Mouse (Mus musculus) heart, embryonic 14.5 days (tissue): ENCODE data around the gene Kxd1. TPM values are rescaled to one million over a fixed set of nuclear protein-coding genes. Genes with fewer than 3 reads are reported as not detected.
A peak's percentile ranks its signal among the peaks of the same experiment; 100 is the strongest.

Experiments used
- ATAC-seq: fragments of 200-750 bp; cut with Nextera tagmentation; 2 replicates; pipeline ENCODE4 v1.8.0; 2017; ENCODE audit warnings: low read depth, moderate TSS enrichment; ENCODE audit not compliant: insufficient number of reproducible peaks, insufficient read depth, low FRiP score
- H3K27ac ChIP-seq, 2 experiments: fragments of 200-500 bp in 1 of 2; fragments of 300-500 bp in 1 of 2; sonication (generic) in 1 of 2; replicated peaks in 1 of 2; 2 replicates each; pipeline ENCODE4 v1.5.1; 2012 to 2014; ENCODE audit warnings: low read depth in 2 of 2, low read length in 2 of 2, control low read depth in 1 of 2, mild to moderate bottlenecking in 1 of 2, mixed read lengths in 1 of 2; ENCODE audit not compliant: control insufficient read depth in 1 of 2, insufficient read depth in 1 of 2
- H3K27me3 ChIP-seq: fragments of 300-500 bp; sonication (generic); 2 replicates; pipeline ENCODE4 v1.6.1; 2014; ENCODE audit warnings: mild to moderate bottlenecking, low read length, control low read depth; ENCODE audit not compliant: control insufficient read depth, insufficient read depth
- H3K36me3 ChIP-seq: fragments of 300-500 bp; sonication (generic); 2 replicates; pipeline ENCODE4 v1.6.1; 2014; ENCODE audit warnings: mild to moderate bottlenecking, control low read depth, low read length, mixed read lengths; ENCODE audit not compliant: control insufficient read depth, insufficient read depth
- H3K4me1 ChIP-seq, 2 experiments: fragments of 200-500 bp in 1 of 2; fragments of 300-500 bp in 1 of 2; sonication (generic) in 1 of 2; 2 replicates each; pipeline ENCODE4 v1.6.1; 2012 to 2014; ENCODE audit warnings: low read length in 2 of 2, control low read depth in 1 of 2, mixed read lengths in 1 of 2; ENCODE audit not compliant: control insufficient read depth in 2 of 2, insufficient read depth in 2 of 2
- H3K4me2 ChIP-seq: fragments of 300-500 bp; sonication (generic); 2 replicates; pipeline ENCODE4 v1.6.1; 2014; ENCODE audit warnings: mild to moderate bottlenecking, low read length
- H3K4me3 ChIP-seq, 2 experiments: fragments of 200-500 bp in 1 of 2; fragments of 300-500 bp in 1 of 2; sonication (generic) in 1 of 2; 2 replicates each; pipeline ENCODE4 v1.5.1; 2012 to 2014; ENCODE audit warnings: low read length in 2 of 2, mild to moderate bottlenecking in 2 of 2, control low read depth in 1 of 2, low read depth in 1 of 2, moderate library complexity in 1 of 2; ENCODE audit not compliant: control insufficient read depth in 1 of 2, insufficient read depth in 1 of 2
- H3K9ac ChIP-seq: fragments of 300-500 bp; sonication (generic); 2 replicates; pipeline ENCODE4 v1.6.1; 2014; ENCODE audit warnings: mild to moderate bottlenecking, low read length
- H3K9me3 ChIP-seq: fragments of 300-500 bp; sonication (generic); 2 replicates; pipeline ENCODE4 v1.6.1; 2016; ENCODE audit warnings: low read length, control low read depth; ENCODE audit not compliant: control insufficient read depth
- WGBS: fragments of 180-500 bp; shearing (Covaris S2); extraction: QIAGEN DNeasy Blood & Tissue Kit; methylation state at CpG from one replicate; pipeline ENCODE4 v1.1.7; 2014; 5-methylcytosine and 5-hydroxymethylcytosine counted together
- polyA plus RNA-seq: library from polyadenylated mRNA; unstranded; fragments of >200 nt; fragmentation: Nextera tagmentation; extraction: Ambion mirVana; gene quantifications from 2 replicates; pipeline ENCODE4 v1.2.1, GENCODE M21; 2014

Gene Kxd1
- polyA plus RNA-seq, 1 experiment from 2014 or later: 85.7 TPM

DNA sequence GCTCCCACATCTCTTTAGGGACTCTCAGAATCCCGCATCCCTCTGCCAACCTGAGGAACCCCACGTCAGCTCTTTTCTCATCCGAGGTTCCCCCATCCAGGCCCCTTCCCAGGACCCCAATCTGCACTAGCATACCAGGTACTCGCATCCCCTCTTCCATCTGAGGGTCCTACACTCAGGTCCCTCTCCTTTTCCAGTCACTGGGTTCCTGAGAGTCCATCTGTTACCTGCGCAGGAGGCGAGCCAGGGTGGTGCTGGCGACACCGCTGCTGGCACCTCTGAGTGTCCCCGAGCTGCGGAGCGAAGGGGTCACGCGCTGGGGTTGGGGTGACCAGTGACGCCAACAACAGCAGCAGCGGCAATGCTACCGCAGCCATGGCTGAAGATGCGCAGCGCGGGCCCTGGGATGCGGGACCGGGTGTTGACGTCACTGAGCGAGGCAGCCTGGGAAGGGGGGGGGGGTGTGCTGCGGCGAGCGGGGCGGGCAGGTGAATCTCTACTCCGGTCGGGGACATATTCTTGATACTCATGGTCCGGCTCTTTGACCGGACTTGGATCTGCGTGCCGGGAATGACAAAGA, 40.7 kb downstream of the Kxd1 start, which contains the start of gene Tmem59l:
Tmem59l (minus strand) TSS at position 418 of the 580 bp plus-strand sequence.
- Histone ChIP-seq H3K4me3 (peak within 1 kb of the TSS; percentile 27 to 37), H3K4me2 (peak within 1 kb of the TSS; percentile 64), H3K9me3 (no peaks in the 10 kb centered on the region), H3K4me1 (peaks cover 10 to 21% of the 10 kb centered on the region in 2 experiments; a peak in 3 of 4 replicates), H3K36me3 (no peaks in the 10 kb centered on the region), H3K27me3 (peaks cover 97% of the 10 kb centered on the region), H3K9ac (no peak within 1 kb of the TSS), H3K27ac (no peak within 1 kb of the TSS)
- 7% methylated on average over 33 of the region's 33 CpGs for WGBS
- no peak for ATAC-seq

DNA sequence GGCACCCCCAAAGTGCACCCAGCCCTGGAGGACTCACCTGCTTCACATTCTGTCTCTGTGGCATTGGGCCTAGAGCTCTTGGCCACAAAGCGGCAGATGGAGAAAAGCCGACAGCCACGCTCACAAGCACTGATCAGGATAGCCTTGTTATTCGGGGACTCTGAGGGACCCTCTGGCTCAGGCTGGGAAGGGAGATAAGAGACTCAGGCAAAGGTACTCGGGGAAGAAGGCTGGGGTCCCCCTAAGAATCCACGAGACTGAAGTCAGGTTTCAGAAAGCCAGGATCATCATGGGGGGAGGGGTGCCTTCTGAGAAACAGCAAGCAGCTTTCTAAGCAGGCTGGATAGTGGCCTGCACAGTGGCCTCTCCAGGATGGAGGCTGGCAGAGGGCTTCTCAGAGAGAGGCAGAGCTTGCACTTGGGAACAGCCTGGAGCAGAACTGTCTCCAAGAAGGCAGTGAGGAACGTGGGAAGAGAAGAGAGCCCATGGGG, 41.5 kb downstream of the Kxd1 start:
- no peak overlapping the region for H3K4me2 ChIP-seq
- no peaks in the 10 kb centered on the region for H3K9me3 ChIP-seq
- H3K4me3 ChIP-seq: no peak overlapping the region
- WGBS: 37% methylated on average over 7 of the region's 7 CpGs
- no peaks in the 10 kb centered on the region for H3K36me3 ChIP-seq
- H3K27me3 ChIP-seq: peaks cover 90% of the 10 kb centered on the region
- H3K4me1 ChIP-seq: peaks cover 10 to 21% of the 10 kb centered on the region in 2 experiments; a peak in 3 of 4 replicates
- no peak overlapping the region for H3K9ac ChIP-seq
- H3K27ac ChIP-seq: no peak overlapping the region
- no peak for ATAC-seq

DNA sequence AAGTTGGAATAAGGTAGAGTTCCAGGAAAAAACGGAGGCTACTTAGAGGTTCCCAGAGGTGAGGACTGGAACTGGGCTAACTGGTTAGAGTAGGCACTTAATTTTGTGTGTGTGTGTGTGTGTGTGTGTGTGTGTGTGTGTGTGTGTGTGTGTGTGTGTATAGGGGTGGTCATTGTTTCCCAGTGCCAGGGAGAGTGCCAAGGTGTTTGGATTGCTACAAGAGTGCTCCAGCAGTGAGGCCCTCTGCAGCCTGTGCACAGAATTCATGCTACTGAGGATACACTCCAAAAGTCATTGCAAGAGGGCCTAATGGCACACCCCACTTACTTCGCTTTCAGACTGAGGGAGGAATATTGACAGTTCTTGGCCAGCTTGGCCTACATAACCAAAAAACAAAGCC, 44.8 kb downstream of the Kxd1 start:
- Histone ChIP-seq H3K9me3 (no peaks in the 10 kb centered on the region), H3K27ac (no peak overlapping the region), H3K27me3 (peaks cover 69% of the 10 kb centered on the region), H3K4me3 (no peak overlapping the region), H3K4me2 (no peak overlapping the region), H3K9ac (no peak overlapping the region), H3K36me3 (no peaks in the 10 kb centered on the region), H3K4me1 (peaks cover 2 to 4% of the 10 kb centered on the region in 2 experiments; a peak in 2 of 4 replicates)
- 30% methylated on average over 2 of the region's 2 CpGs for WGBS
- no peak for ATAC-seq

DNA sequence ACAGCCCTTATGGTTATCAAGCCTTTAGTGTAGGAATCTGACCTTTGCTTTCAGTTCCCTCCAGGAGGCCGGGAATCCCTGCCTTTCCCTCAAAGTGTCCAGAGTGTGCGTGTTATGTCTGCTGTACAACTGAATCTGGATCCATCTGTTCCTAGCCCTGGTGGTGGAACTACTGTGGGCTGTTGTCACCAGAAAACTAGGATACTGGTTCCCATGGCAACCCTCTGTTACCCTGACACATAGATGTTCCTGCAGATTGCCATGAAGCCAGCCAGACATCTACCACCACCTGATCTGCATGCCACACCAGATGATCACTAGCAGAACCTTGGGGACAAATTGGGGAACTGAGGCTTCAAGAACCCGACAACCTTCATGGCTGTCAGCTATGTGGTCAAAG, 45.8 kb downstream of the Kxd1 start:
- H3K36me3 ChIP-seq: no peaks in the 10 kb centered on the region
- H3K4me2 ChIP-seq: no peak overlapping the region
- WGBS: 74% methylated on average over 3 of the region's 3 CpGs
- no peak overlapping the region for H3K4me3 ChIP-seq
- peaks cover 59% of the 10 kb centered on the region for H3K27me3 ChIP-seq
- no peak overlapping the region for H3K27ac ChIP-seq
- H3K9me3 ChIP-seq: no peaks in the 10 kb centered on the region
- H3K9ac ChIP-seq: no peak overlapping the region
- ATAC-seq: no peak
- peaks cover 5 to 8% of the 10 kb centered on the region in 2 experiments for H3K4me1 ChIP-seq

DNA sequence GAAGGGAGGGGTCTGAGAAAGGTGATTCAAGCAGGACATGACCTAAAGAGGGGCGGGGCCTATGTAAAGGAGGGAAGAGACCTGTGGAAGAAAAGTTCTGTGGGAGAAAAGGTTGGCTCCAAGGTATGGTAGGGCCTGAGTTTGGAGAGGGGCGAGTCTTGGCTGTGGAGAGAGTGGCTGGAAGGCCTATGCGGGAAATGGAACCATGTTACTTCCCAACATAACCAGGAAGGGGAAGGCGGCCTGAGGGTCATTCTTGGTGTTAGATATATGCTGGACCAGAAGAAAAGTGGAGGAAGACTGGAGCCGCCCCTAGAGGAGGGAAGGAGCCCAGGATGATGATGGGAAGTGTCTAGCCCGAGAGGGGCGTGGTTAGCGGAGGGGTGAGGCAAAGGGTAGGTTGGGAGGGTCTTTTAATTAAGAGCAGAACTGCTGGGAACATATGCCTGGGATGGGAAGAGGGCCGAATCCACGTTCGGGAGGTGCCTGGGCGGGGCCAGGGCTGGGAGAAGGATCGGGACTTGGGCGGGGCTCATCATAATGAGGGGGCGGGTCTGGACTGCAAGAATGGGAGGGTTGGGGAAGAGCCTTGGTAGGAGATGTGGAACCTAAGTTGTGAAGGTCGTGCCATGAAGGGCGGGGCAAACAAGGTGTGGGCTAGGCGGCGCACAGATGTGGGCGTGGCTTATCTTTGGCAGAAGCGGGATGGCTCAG, 50.3 kb downstream of the Kxd1 start:
- Histone ChIP-seq H3K36me3 (no peaks in the 10 kb centered on the region), H3K27me3 (peaks cover 17% of the 10 kb centered on the region), H3K27ac (no peak overlapping the region), H3K9me3 (no peaks in the 10 kb centered on the region), H3K4me1 (peaks cover 9 to 12% of the 10 kb centered on the region in 2 experiments; a peak in 3 of 4 replicates), H3K4me3 (peak overlapping the region; percentile 57 to 80), H3K9ac (peak overlapping the region; percentile 88; the same call in 1 of the 2 replicates), H3K4me2 (peak overlapping the region; percentile 89)
- 3% methylated on average over 21 of the region's 21 CpGs for WGBS
- peak; percentile 14; the same call in 1 of the 2 replicates for ATAC-seq

DNA sequence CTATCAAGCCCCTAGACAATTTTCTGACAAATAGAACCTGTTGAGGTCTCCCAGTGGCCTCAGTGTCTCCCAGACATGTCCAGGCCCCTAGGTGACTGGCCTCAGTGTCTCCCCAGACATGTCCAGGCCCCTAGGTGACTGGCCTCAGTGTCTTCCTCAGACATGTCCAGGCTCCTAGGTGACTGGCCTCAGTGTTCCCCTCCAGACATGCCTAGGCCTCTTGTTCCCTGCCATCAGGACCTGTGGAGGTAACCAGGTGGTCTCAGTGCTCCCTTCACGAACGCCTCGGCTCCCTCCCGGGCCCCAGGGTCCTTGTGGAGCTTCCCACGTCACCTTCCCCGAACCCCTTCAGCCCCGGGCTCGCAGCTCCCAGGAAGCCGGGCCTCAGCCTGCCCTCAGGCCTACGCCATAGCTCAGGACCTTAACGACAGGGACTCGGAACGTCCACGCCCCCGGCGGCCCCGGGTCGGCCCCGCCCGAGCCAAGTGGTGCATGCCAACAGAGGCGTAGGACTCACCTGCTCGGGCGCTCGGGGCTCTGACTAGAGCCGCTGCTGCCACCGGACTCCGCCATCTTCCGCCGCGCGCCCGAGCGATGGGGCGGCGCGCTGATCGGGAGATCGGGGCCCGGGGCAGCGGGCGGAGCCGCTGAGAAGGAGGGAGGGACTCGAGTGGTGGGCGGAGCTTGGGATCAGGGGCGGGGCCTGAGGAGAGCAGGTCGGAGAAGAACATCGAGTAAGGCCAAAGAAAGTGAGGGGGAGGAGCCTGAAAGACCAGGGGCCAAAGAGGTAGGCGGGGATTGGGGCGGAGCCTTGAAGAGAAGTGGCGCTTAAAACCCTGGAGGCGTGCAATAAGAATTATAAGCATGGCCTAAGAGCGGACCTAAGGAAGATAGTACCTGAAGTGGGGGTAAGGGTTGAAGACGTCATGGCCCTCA, 51.2 kb downstream of the Kxd1 start, which contains the start of gene Klhl26:
Klhl26 (minus strand) TSS at position 636 of the 936 bp plus-strand sequence.
- Histone ChIP-seq H3K9me3 (no peaks in the 10 kb centered on the region), H3K9ac (peak within 1 kb of the TSS; percentile 88), H3K4me1 (peaks cover 9 to 12% of the 10 kb centered on the region in 2 experiments; a peak in 3 of 4 replicates), H3K27me3 (peaks cover 12% of the 10 kb centered on the region), H3K27ac (peak within 1 kb of the TSS in 1 of 2 experiments; percentile 7; a peak in 1 of 4 replicates), H3K4me3 (peak within 1 kb of the TSS; percentile 57 to 80), H3K4me2 (peak within 1 kb of the TSS; percentile 89), H3K36me3 (no peaks in the 10 kb centered on the region)
- under 1% methylated on average over 53 of the region's 53 CpGs for WGBS
- ATAC-seq: peak; percentile 90

DNA sequence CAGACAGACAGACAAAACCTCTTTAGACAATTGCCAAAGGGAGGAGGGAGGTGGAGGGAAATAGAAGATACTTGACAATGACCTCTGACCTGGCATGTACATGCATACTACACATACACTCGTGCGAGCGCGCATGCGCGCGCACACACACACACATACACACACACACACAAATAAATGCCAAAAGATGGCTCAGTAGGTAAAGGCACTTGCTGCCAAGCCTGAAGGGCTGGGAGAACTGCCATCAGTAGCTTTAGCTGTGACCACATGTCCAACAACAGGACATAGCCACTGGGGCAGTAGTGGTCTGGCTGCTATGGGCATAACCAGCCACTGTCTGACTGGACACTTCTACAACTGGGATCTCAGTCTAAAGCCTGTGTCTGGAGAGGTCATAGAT, 55.9 kb downstream of the Kxd1 start:
- H3K9ac ChIP-seq: no peak overlapping the region
- WGBS: 94% methylated on average over 7 of the region's 7 CpGs
- H3K27ac ChIP-seq: no peak overlapping the region
- H3K36me3 ChIP-seq: no peaks in the 10 kb centered on the region
- H3K4me2 ChIP-seq: no peak overlapping the region
- H3K4me1 ChIP-seq: peaks cover 37 to 40% of the 10 kb centered on the region in 2 experiments
- no peaks in the 10 kb centered on the region for H3K27me3 ChIP-seq
- no peak overlapping the region for H3K4me3 ChIP-seq
- ATAC-seq: no peak
- no peaks in the 10 kb centered on the region for H3K9me3 ChIP-seq
